ENCODE assay signal across 7 mouse cellular contexts in genomic region chr12:91590716-91591115, GRCm38 (mm10). TPM values are rescaled to one million over a fixed set of nuclear protein-coding genes. Genes with fewer than 3 reads are reported as not detected.
DNase-seq lines count a peak whose midpoint lies in the region; ATAC-seq and TF ChIP-seq lines count a peak whose summit lies in the region.

No protein-coding gene starts in this region.

- no peaks in the 10 kb centered on the region; a peak in 2 of 4 replicates for H3K4me1 ChIP-seq in ES-E14 (ENCODE audit: control insufficient read depth in 2 of 2, insufficient read depth in 2 of 2, low read length in 2 of 2, poor library complexity in 1 of 2)
- H3K4me1 ChIP-seq in hindbrain, embryonic 10.5 days (replicated peaks) = peaks cover 17% of the 10 kb centered on the region
- H3K4me1 ChIP-seq in limb, embryonic 15.5 days = peaks cover 16% of the 10 kb centered on the region
- peaks cover 15% of the 10 kb centered on the region for H3K4me1 ChIP-seq in midbrain, embryonic 16.5 days (ENCODE audit: control insufficient read depth, insufficient read depth, low read length)

- in situ Hi-C loops in ES-E14 (cut with MboI; ENCODE audit: low sequenced_read_pairs in 2 of 2, unreplicated experiment in 2 of 2) = no loop called here

- no peaks in the 10 kb centered on the region for H3K27me3 ChIP-seq in hindbrain, embryonic 10.5 days (ENCODE audit: insufficient read depth, poor library complexity, severe bottlenecking)
- H3K27me3 ChIP-seq in limb, embryonic 15.5 days = no peaks in the 10 kb centered on the region
- no peaks in the 10 kb centered on the region for H3K27me3 ChIP-seq in midbrain, embryonic 16.5 days (ENCODE audit: control insufficient read depth, insufficient read depth, low read depth, low read length)

- ATAC-seq in limb, embryonic 15.5 days (ENCODE audit: insufficient number of reproducible peaks, low FRiP score, low TSS enrichment, low read depth) = no peak
- ATAC-seq in midbrain, embryonic 16.5 days = no peak
- no peak for ATAC-seq in megakaryocyte-erythroid progenitor cell, adult 5-6 weeks (replicated peaks; ENCODE audit: low FRiP score, low TSS enrichment, poor library complexity, severe bottlenecking)

- no peaks in the 10 kb centered on the region for H3K9me3 ChIP-seq in ES-E14 (ENCODE audit: control insufficient read depth, insufficient read depth, low read depth, low read length)
- no peaks in the 10 kb centered on the region for H3K9me3 ChIP-seq in hindbrain, embryonic 10.5 days
- H3K9me3 ChIP-seq in limb, embryonic 15.5 days = no peaks in the 10 kb centered on the region
- no peaks in the 10 kb centered on the region for H3K9me3 ChIP-seq in midbrain, embryonic 16.5 days (replicated peaks; ENCODE audit: control insufficient read depth, low read length, poor library complexity, severe bottlenecking)

- peak overlapping the region; percentile 99 for H3K27ac ChIP-seq in ES-E14 (ENCODE audit: insufficient read depth, low read depth, low read length, poor library complexity, severe bottlenecking)
- peak overlapping the region; percentile 100 for H3K27ac ChIP-seq in hindbrain, embryonic 10.5 days
- peak overlapping the region; percentile 98 for H3K27ac ChIP-seq in limb, embryonic 15.5 days
- H3K27ac ChIP-seq in midbrain, embryonic 16.5 days (ENCODE audit: low read length) = peak overlapping the region; percentile 100

- 33% methylated on average over 6 of the region's 6 CpGs for WGBS in hindbrain, embryonic 10.5 days
- WGBS in limb, embryonic 15.5 days = 28% methylated on average over 6 of the region's 6 CpGs
- WGBS in midbrain, embryonic 16.5 days = 17% methylated on average over 6 of the region's 6 CpGs

- peak overlapping the region; percentile 82 to 91 for H3K4me3 ChIP-seq in ES-E14 (ENCODE audit: insufficient read depth in 1 of 2, low read depth in 1 of 2, low read length in 2 of 2, poor library complexity in 1 of 2, severe bottlenecking in 1 of 2)
- peak overlapping the region; percentile 89 for H3K4me3 ChIP-seq in hindbrain, embryonic 10.5 days
- H3K4me3 ChIP-seq in limb, embryonic 15.5 days = peak overlapping the region; percentile 77
- H3K4me3 ChIP-seq in midbrain, embryonic 16.5 days (ENCODE audit: low read depth, low read length) = peak overlapping the region; percentile 87

- H3K4me2 ChIP-seq in limb, embryonic 15.5 days = peak overlapping the region; percentile 59
- H3K4me2 ChIP-seq in midbrain, embryonic 16.5 days (ENCODE audit: low read length) = peak overlapping the region; percentile 71

- peak overlapping the region; percentile 99 for H3K9ac ChIP-seq in ES-E14 (ENCODE audit: insufficient read depth, low read depth, low read length, poor library complexity, severe bottlenecking)
- H3K9ac ChIP-seq in limb, embryonic 15.5 days = peak overlapping the region; percentile 62
- H3K9ac ChIP-seq in midbrain, embryonic 16.5 days (ENCODE audit: low read depth, low read length) = peak overlapping the region; percentile 83

- H3K36me3 ChIP-seq in ES-E14 (ENCODE audit: control insufficient read depth, insufficient read depth, low read length, poor library complexity, severe bottlenecking) = peaks cover 2% of the 10 kb centered on the region
- H3K36me3 ChIP-seq in hindbrain, embryonic 10.5 days = peaks cover 9% of the 10 kb centered on the region
- H3K36me3 ChIP-seq in limb, embryonic 15.5 days = peaks cover 2% of the 10 kb centered on the region; the same call in 1 of the 2 replicates
- H3K36me3 ChIP-seq in midbrain, embryonic 16.5 days (ENCODE audit: control insufficient read depth, insufficient read depth, low read length) = no peaks in the 10 kb centered on the region

- DNase-seq in ES-E14 (ENCODE audit: low read depth, low spot score) = no peak
- DNase-seq in adrenal gland, adult 18-20 months (ENCODE audit: low spot score in 2 of 2) = peak; percentile 30 to 38
- DNase-seq in fibroblast of lung, adult 2 months (ENCODE audit: low read depth) = peak; percentile 51
- peak; percentile 19 for DNase-seq in hindbrain, embryonic 10.5 days (ENCODE audit: low spot score)

TF ChIP-seq in ES-E14, 5 proteins besides CTCF, POLR2A, EP300 and RAD21:
- TF ChIP-seq MAFK (IDR thresholded peaks at IDR 0.05; ENCODE audit: insufficient read depth, low read depth, low read length) = no peak
- TF ChIP-seq ZC3H11A (IDR thresholded peaks at IDR 0.05; ENCODE audit: borderline replicate concordance, low read depth, low read length) = no peak
- TF ChIP-seq ZNF384 (IDR thresholded peaks at IDR 0.05; ENCODE audit: low read depth, low read length) = no peak
- no peak for TF ChIP-seq CHD2 (IDR thresholded peaks at IDR 0.05; ENCODE audit: low read depth, low read length)
- no peak for TF ChIP-seq HCFC1 (IDR thresholded peaks at IDR 0.05; ENCODE audit: borderline replicate concordance, insufficient read depth, low read length)

RNA-seq across cellular contexts. Expression of gene Gtf2a1, which starts 0.4 kb away (rescaled TPM):
- total RNA-seq in ES-E14 (2012; rRNA removed) = 27.9 and 38.0 TPM in 2 replicates
- total RNA-seq in adrenal gland, adult 18-20 months (2021) = 10 to 100 TPM; 31.3 to 33.6 TPM
- 61.5 and 62.8 TPM in 2 replicates for polyA plus RNA-seq in hindbrain, embryonic 10.5 days (2016; fragmentation: Nextera tagmentation; extraction: Ambion mirVana)
- polyA plus RNA-seq in limb, embryonic 15.5 days (2015; fragmentation: Nextera tagmentation; extraction: Ambion mirVana) = 30.2 and 37.6 TPM in 2 replicates
- polyA plus RNA-seq in midbrain, embryonic 16.5 days (2015; fragmentation: Nextera tagmentation; extraction: Ambion mirVana) = 68.0 and 72.2 TPM in 2 replicates
- 25.7 and 31.3 TPM in 2 replicates for total RNA-seq in megakaryocyte-erythroid progenitor cell, adult 5-6 weeks (2014; fragmentation: Nextera tagmentation)
- total RNA-seq in megakaryocyte-erythroid progenitor cell, adult 5-6 weeks (2017) = 33.8 and 36.1 TPM in 2 replicates
